Mouse (Mus musculus): ENCODE measurements at regions not wholly inside any gene's neighbourhood (a gene's known extent, or its start where the extent isn't known, plus 50 kb on each side); places are given as distances from the start of the nearest gene placed in this dataset.
A peak's percentile ranks its signal among the peaks of the same experiment; 100 is the strongest.

DNA sequence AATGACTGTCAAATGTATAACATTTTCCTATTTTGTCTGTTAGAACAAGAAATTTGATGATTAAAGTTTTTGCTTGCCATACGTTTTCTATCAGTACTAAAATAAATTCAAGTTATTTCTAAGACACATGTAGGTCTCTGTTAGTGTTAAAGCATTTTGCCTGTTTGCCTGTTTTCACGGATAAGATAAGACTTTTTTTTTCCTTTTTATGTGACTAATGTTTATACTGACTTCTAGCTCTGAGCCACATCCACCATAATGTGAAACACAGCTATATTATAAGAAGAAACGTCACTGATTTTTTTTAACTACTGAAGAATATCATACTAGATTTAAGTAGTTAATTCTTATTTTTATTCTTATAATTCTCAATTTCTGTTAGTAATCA is 1012.6 kb downstream of the Cdh8 start:
- no peak for DNase-seq

DNA sequence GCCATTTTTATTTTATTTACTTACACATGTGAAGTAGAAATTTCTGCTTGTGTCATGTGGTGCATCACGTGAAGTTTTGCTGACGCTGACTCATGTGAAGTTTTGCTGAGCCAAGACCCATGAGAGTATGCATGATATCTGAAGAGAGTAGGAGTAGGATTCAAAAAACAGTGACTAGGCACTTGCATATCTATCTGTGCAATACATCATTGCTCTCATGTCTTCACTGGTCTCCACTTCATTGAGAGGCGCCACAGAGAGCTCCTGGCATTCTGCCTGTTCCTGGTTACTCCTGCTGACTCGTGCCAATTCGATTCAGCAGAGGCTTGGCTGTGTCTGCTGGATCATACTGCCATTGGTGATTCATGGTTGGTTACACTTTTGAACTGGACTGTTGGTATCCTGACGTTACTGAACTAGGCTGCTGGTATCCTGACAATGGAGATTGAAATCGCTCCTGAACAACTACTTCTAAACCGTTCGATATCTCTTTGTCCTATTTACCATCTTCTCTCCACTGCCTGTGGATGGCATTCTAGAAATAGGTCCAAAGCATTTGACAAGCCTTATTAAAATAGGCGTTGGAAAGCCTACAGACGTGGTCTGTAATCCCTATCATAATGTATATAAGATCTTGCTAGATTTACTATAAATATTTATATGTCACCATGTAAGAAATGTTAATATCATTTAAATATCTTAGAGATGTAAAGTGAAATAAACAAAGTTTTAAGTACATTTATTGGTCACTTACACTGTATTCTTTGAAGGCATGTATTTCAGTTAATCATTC is 1013.2 kb downstream of the Cdh8 start:
- no peak for DNase-seq

DNA sequence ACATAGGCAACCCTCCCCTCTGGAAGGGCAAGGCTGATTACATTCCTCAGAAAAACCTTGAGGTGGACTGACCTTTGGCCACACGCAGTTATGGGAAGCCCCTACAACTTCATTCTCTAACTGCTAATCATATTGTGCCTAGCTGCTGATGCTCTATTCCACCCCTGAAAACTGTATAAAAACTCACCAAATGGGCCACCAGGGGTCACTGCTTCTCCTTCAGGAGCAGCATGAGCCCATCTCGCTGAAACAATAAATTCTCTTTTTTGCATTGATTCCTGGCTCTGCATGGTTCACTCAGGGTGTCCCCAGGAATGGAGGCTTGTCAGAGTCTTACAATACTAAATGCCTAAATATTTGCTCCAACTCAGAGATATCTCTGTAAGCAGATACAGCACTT is 1034.5 kb downstream of the Cdh8 start:
- DNase-seq, result no peak

DNA sequence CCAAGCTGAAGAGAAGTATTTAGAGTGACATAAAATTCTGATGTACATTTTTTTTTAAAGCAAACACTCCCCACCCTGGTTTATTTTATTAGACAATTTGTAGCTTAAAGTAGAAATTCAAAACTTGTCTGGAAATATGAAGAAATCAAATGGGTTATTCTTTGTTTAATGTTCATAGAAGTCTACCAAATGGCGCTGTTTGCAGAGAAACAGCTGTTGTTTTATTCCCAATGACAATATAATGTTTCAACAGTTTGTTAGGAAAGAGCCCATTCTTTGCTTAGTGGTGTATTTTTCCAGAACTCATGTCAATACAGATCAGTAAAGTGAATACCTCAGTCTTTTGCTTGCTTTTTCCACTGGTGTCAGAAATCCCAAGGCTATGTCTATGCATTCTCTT is 1035.9 kb downstream of the Cdh8 start:
- no peak for DNase-seq

DNA sequence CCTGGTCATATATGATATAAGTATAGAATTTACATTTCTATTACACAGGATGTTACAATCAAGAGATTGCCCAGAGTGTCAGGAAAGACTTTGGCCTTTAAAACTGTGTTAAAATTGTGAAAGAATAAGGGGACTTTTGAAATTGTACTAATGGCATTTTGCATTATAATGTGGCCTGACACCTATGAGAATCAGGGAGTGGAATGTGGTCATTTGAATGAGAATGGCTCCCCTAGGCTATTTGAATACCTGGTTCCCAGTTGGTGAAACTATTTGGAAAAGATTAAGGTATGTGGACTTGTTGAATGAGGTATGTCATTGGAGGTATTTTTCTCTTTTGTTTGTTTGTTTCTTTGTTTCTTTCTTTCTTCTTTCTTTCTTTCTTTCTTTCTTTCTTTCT is 1038.5 kb downstream of the Cdh8 start:
- no peak for DNase-seq

DNA sequence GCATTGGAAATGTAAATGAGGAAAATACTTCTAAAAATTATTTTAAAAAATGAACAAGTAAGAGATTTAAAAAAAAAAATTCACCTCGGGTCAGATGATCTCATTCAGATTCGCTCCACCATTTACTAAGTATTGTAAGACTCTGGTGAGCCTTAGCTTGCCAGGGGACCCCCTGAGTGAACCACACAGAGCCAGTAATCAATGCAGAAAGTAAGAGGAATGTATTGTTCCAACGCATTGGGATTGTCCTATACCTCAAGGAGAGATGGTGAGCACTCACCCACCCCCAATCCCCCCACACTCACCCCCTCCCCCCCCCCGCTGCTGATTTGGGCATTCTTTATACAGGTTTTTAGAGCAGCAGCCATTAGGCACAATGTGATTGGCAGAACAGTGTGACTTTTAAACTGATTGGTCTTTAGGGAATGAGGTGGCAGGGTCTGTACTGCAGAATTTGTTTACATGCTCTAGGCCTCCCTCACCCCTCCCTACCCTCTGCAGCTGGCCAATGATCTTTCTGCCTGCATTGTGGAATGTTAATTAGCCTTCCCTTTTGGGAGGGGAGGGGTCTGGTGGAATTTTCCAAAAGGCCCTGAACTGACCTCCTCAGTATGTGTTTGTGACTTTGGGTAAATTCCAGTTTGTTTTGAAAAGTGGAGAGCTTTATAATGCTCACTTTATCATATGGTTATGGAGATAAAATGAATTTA is 1043.4 kb downstream of the Cdh8 start:
- no peak for DNase-seq

DNA sequence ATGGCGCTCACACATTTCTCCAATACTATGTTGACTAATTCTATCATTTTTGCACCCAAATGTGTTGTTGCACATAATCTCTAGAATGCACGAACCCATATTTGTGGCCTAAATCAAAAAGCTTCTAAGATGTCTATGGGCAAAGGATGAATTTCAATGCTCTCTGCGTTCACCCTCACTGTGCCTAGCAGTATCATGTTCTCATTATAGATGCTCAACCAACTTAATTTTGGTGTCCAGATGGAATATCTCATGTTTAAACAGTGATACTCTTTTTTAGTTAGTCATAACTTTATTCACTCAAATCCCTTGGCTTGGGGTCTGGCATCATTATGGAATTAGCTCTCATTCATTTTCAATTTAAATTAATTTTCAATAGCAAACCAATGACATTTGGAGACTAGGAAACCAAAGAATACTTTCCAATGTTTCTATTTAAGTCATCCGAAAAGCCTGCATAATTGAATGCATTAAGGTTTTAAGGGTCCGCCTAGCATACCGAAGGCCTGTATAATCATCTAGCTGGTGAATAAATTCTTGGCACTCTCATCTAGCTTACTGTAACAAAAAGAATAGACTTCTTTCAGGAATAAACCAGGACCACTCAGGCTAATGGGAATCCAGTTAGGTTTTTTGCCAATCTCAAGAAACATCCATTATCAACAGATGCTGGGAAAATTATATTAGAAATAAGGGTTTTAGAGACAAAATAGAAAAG is 1050.7 kb downstream of the Cdh8 start:
- no peak for DNase-seq

DNA sequence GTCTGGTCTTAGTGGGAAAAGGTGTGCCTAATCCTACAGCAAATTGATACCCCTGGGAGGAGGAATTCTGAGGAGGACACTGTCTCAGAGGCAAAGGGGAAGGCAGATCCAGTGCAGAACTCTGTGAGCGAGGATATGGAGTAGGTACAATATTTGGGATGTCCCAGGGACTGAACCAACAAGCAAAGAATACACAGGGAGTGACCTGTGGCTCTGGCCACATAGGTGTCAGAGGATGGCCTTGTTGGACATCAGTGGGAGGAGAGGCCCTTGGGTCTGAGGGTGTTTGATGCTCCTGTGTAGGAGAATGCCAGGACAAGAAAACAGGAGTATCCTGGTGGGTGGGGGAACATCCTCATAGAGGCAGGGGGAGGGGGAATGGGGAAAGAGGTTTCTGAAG is 1079.0 kb downstream of the Cdh8 start:
- DNase-seq, result no peak

DNA sequence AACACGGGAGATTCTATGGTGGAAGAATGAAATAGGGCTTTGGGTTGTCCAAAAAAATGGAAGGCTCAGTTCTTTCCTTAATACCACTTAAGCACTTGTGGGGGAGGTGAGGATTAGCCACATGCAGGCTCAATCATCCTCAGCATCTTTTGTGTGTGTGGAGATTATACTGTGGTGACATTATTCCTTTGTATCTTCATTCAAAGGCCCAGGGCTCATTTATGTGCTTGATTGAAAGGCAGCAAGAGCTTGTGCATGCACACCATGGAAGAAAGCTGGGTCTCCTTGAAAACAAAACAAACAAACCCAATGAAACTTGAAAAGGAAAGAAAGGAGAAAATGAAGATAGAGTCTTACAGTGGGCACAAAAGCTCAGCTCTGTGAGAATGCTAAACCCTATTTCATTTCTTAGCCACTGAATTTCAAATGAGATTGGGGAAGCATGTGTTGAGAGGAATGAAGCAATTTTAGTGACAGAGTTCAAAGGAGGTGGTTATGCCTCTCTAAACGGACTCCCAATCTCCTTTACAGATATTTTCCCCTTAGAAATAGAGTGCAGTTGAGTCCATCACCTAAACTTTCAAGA is 1106.8 kb downstream of the Cdh8 start:
- no peak for DNase-seq

DNA sequence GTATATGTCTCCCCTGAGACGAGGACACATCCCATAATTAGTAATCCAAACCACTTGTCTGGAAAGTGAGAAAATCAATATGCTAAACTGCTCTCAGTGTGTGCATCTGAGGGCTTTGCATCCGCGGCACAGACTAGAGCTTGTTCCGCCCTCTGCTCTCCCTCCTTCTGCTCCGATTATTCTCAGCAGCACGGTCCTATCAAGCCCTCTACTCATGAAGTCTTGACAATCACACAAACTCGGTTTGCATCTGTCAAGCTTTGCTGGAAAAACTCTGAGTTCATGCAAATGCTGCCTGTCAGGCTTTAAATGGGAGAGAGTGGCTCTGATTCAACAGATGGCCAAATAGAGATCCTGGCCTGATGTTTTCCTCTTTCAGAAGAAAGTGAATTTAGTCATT is 1121.3 kb downstream of the Cdh8 start:
- DNase-seq, result no peak

DNA sequence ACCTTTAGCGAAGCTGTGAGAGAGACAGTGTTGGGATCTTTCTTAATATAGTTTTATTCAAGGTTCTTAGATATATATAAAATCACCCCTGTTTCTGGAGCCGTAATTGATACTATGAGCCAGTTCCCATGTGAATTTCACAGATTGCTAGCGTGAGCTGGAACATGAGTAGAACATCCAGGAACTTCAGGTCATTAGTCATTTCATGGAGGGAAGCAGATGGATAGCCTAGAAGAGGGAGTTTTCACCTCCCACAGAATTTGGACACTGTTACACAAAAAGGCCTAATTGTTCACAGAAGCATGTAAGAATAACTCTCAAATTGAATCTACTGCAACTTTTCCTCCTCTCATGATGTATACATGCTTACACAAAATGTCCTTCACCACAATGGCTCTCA is 1156.0 kb downstream of the Cdh8 start:
- peak; percentile 0 for DNase-seq

DNA sequence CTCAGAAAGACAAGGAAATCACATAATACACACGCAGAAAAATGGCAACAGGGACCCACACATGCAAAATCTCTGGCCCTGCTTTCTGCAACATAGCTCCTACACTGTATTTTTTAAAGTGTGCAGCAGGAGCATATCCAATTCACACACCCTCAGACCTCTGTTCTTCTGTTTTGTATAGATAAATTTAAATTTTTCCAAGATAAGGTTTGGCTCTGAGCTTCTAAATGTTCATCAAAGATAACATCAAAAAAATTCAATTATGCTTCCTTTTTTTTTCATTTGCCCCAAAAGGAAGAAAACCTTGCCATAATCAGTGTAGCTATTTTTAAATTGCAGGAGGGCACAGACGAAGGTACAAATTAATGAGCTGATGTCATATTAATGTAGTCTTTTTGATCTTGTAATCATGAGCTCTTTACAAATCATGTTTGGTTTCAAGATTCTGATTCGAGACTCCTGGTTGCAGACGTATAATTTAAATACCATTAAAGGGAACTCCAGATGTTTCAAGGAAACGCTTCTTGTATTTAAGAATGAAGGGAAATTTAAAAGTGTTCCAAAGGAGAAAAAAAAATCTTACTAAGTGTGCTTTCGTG is 1172.8 kb downstream of the Cdh8 start:
- no peak for DNase-seq

DNA sequence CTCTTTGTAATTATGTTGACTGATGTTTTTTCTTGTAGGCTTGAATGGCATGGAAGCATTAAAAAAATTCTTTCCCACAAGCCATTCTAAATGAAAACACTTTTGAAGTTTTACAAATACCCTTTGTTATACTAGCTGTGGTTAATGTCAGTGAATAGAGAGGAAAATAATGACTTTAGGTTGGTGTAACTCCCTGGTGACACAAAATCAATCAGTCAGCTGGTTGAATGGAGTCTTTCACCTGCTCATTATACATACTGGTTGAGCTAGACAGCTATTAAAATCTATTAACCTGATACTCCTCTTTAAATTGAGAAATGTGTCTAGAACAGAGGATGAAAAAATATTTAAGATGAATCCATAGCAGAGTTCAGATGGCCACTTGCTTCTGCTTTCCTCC is 1202.3 kb downstream of the Cdh8 start:
- DNase-seq, result no peak

Measured in right cerebral cortex, adult 18-20 months (tissue).